Mouse (Mus musculus): ENCODE measurements around the gene Nmt1. TPM values are rescaled to one million over a fixed set of nuclear protein-coding genes. Genes with fewer than 3 reads are reported as not detected.

Nmt1 gene
- polyA plus RNA-seq, 1 experiment from 2014 or later, result 56.8 TPM

GRCm38 (mm10) chr11:103020713-103021335 lies 7.2 kb upstream of the Nmt1 start:
- H3K9ac ChIP-seq, result no peak overlapping the region
- H3K4me2 ChIP-seq, result no peak overlapping the region
- no peak overlapping the region for H3K4me3 ChIP-seq
- H3K36me3 ChIP-seq, result peaks cover 12% of the 10 kb centered on the region; the same call in 1 of the 2 replicates
- no peak for ATAC-seq (ENCODE audit: borderline replicate concordance, extremely low read depth, low FRiP score, low TSS enrichment)
- H3K4me1 ChIP-seq, result peaks cover 12% of the 10 kb centered on the region
- H3K27me3 ChIP-seq, result no peaks in the 10 kb centered on the region
- no peaks in the 10 kb centered on the region for H3K9me3 ChIP-seq
- H3K27ac ChIP-seq, result no peak overlapping the region
- 69% methylated on average over 3 of the region's 3 CpGs for WGBS

GRCm38 (mm10) chr11:103023974-103024373 lies 4.0 kb upstream of the Nmt1 start:
- WGBS, result 94% methylated on average over 3 of the region's 3 CpGs
- no peaks in the 10 kb centered on the region for H3K9me3 ChIP-seq

DNA sequence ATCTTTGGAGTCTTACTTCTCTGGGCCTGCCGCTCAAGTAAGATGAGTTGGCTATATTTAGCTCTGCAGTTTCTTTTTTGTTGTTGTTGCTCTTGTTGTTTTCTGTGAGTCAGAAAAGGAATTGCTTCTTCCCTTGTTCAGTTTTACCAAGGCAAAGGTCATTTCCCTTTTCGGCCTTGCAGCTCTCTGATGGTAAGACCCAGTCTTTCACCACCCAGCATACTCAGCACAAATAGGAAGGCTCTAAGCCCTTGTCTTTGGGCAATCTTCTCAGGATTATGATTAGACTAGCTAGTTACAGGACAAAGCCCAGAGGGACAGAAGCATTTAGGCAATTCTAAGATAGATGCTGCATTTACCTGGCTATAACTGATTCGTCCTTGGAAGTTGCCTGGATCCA lies 1.1 kb upstream of the Nmt1 start:
- peak overlapping the region; percentile 94 for H3K4me3 ChIP-seq
- WGBS, result 82% methylated on average over 3 of the region's 3 CpGs

More at GRCm38 (mm10) chr11:103023974-103024373, 4.0 kb upstream of the Nmt1 start:
- H3K9ac ChIP-seq, result no peak overlapping the region
- no peak overlapping the region for H3K4me2 ChIP-seq
- H3K4me1 ChIP-seq, result peaks cover 13% of the 10 kb centered on the region
- H3K36me3 ChIP-seq, result peaks cover 12% of the 10 kb centered on the region; the same call in 1 of the 2 replicates
- ATAC-seq (ENCODE audit: borderline replicate concordance, extremely low read depth, low FRiP score, low TSS enrichment), result no peak
- no peaks in the 10 kb centered on the region for H3K27me3 ChIP-seq
- no peak overlapping the region for H3K27ac ChIP-seq
- H3K4me3 ChIP-seq, result no peak overlapping the region

DNA sequence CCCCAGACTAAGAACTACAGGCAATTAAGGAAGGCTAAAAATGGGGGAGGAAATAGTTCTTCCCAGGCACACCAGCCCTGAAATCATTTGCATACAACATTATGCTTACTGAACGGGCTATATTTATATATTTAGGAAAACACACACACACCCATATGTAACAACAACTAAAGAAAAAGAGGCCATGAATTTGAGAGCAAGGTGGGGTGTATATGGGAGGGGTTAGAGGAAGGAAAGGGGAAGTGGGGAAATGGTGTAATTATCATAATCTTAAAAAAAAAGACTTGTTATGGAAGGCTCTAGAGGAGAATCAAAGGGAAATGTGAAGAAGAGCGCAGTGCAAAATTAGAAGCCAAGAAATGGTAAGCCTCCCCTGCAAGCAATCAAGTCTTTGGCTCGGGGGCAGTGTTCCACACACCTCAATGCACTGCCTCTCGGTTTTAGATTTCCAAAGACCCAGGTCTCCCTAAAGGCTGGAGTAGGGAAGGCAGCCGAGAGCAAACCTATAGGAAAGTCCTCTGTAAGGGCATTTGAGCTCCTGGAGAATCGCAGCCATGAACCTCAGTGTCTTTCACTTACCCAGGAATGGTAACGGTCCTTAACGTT lies 317 bp upstream of the Nmt1 start:
- WGBS, result 13% methylated on average over 8 of the region's 8 CpGs
- Histone ChIP-seq H3K27me3 (no peaks in the 10 kb centered on the region), H3K27ac (peak overlapping the region; percentile 69), H3K36me3 (peaks cover 7% of the 10 kb centered on the region; the same call in 1 of the 2 replicates), H3K9me3 (no peaks in the 10 kb centered on the region), H3K4me2 (peak overlapping the region; percentile 63), H3K9ac (peak overlapping the region; percentile 77), H3K4me3 (peak overlapping the region; percentile 94), H3K4me1 (peaks cover 34% of the 10 kb centered on the region)
- peak; percentile 21; the same call in 1 of the 2 replicates for ATAC-seq (ENCODE audit: borderline replicate concordance, extremely low read depth, low FRiP score, low TSS enrichment)

More for the DNA sequence above, 1.1 kb upstream of the Nmt1 start:
- Histone ChIP-seq H3K27me3 (no peaks in the 10 kb centered on the region), H3K9ac (peak overlapping the region; percentile 77; the same call in 1 of the 2 replicates), H3K36me3 (peaks cover 9% of the 10 kb centered on the region; the same call in 1 of the 2 replicates), H3K4me2 (peak overlapping the region; percentile 63), H3K27ac (no peak overlapping the region), H3K4me1 (peaks cover 34% of the 10 kb centered on the region), H3K9me3 (no peaks in the 10 kb centered on the region)
- ATAC-seq (ENCODE audit: borderline replicate concordance, extremely low read depth, low FRiP score, low TSS enrichment), result no peak

DNA sequence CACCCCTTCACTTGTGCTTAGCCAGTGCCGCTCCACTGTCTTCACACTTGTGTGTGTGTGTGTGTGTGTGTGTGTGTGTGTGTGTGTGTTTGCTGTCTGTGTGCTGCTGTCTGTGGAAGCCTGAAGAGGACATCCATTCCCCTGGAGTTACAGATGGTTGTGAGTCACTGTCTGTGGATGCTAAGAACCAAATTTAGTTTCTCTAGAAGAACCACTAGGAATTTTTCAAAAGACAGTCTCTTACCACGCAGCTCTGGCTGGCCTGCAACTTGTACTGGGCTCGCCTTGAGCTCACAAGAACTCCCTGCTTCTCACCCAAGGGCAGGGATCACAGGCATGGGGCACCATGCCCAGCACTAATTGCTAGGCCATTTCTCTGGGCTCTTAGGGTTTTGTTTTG lies 5.0 kb downstream of the Nmt1 start:
- no peaks in the 10 kb centered on the region for H3K9me3 ChIP-seq
- no peak for ATAC-seq (ENCODE audit: borderline replicate concordance, extremely low read depth, low FRiP score, low TSS enrichment)
- no peaks in the 10 kb centered on the region; the same call in 1 of the 2 replicates for H3K36me3 ChIP-seq
- no peaks in the 10 kb centered on the region for H3K27me3 ChIP-seq
- H3K4me3 ChIP-seq, result no peak overlapping the region
- WGBS, result 76% methylated on average over 3 of the region's 3 CpGs
- no peak overlapping the region for H3K27ac ChIP-seq
- peaks cover 23% of the 10 kb centered on the region for H3K4me1 ChIP-seq
- H3K4me2 ChIP-seq, result no peak overlapping the region
- H3K9ac ChIP-seq, result no peak overlapping the region

DNA sequence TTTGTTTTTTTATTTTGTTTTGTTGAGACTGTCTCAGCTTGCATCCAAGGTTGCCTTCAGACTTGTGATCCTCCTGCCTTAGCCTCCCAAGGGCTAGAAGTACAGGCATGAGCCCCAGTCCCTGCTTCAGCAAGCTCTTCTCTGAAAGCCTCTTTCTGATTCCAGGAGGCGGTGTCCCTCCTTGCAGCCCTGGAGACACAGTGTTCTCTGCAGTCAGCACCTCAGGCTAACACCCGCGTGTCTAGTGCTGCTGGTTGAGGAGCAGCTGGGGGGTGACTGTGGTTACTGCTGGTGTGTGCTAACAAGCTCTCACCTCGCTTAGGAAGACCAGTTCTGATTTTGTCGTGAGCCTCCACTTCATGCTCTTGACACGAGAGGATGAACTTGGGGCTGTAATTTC lies 7.0 kb downstream of the Nmt1 start:
- no peak overlapping the region for H3K4me2 ChIP-seq
- no peak overlapping the region for H3K27ac ChIP-seq
- peaks cover 2% of the 10 kb centered on the region; the same call in 1 of the 2 replicates for H3K36me3 ChIP-seq
- no peaks in the 10 kb centered on the region for H3K27me3 ChIP-seq
- H3K9me3 ChIP-seq, result no peaks in the 10 kb centered on the region
- H3K4me3 ChIP-seq, result no peak overlapping the region
- peaks cover 11% of the 10 kb centered on the region; the same call in 1 of the 2 replicates for H3K4me1 ChIP-seq
- ATAC-seq (ENCODE audit: borderline replicate concordance, extremely low read depth, low FRiP score, low TSS enrichment), result no peak
- no peak overlapping the region for H3K9ac ChIP-seq
- WGBS, result 74% methylated on average over 6 of the region's 6 CpGs

- no peak overlapping the region for H3K4me2 ChIP-seq
- 83% methylated on average over 8 of the region's 8 CpGs for WGBS
- no peak for ATAC-seq (ENCODE audit: borderline replicate concordance, extremely low read depth, low FRiP score, low TSS enrichment)
- peaks cover 2% of the 10 kb centered on the region; the same call in 1 of the 2 replicates for H3K36me3 ChIP-seq
- no peaks in the 10 kb centered on the region for H3K9me3 ChIP-seq
- no peak overlapping the region for H3K4me3 ChIP-seq
- H3K4me1 ChIP-seq, result no peaks in the 10 kb centered on the region
- no peak overlapping the region for H3K9ac ChIP-seq
- no peak overlapping the region for H3K27ac ChIP-seq
- no peaks in the 10 kb centered on the region for H3K27me3 ChIP-seq
Observed at GRCm38 (mm10) chr11:103036881-103037465, 9.0 kb downstream of the Nmt1 start.

DNA sequence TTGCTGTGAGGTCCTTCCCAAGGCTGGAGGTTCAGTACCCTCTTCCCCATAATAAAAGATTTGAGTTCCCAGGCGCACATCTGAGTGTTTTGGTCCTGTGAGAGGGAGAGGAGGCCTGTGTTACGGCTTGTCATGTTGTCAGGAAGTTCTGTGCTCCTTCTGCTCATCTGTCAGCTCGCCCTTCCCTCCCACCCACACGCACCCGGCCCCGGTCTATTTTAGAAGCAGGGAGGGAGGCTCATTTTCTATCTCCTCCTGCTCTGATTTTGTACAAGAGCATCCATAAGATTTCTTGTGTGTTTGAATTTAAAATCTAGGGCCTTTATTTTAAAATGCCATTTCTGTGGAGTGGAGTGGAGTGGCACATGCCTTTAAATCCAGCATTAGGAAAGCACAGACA lies 10.0 kb downstream of the Nmt1 start:
- Histone ChIP-seq H3K4me3 (no peak overlapping the region), H3K9me3 (no peaks in the 10 kb centered on the region), H3K27ac (no peak overlapping the region), H3K36me3 (peaks cover 5% of the 10 kb centered on the region; the same call in 1 of the 2 replicates), H3K9ac (no peak overlapping the region), H3K27me3 (no peaks in the 10 kb centered on the region), H3K4me2 (no peak overlapping the region), H3K4me1 (no peaks in the 10 kb centered on the region)
- no peak for ATAC-seq (ENCODE audit: borderline replicate concordance, extremely low read depth, low FRiP score, low TSS enrichment)
- WGBS, result 78% methylated on average over 6 of the region's 6 CpGs

- H3K27ac ChIP-seq, result no peak overlapping the region
- ATAC-seq (ENCODE audit: borderline replicate concordance, extremely low read depth, low FRiP score, low TSS enrichment), result no peak
- H3K4me1 ChIP-seq, result no peaks in the 10 kb centered on the region
- H3K4me2 ChIP-seq, result no peak overlapping the region
- H3K27me3 ChIP-seq, result no peaks in the 10 kb centered on the region
- WGBS, result 51% methylated on average over 4 of the region's 4 CpGs
- no peak overlapping the region for H3K9ac ChIP-seq
- H3K4me3 ChIP-seq, result no peak overlapping the region
- H3K9me3 ChIP-seq, result no peaks in the 10 kb centered on the region
- H3K36me3 ChIP-seq, result peaks cover 49% of the 10 kb centered on the region
Observed at GRCm38 (mm10) chr11:103042828-103043227, 14.8 kb downstream of the Nmt1 start.

GRCm38 (mm10) chr11:103043982-103044381 lies 16.0 kb downstream of the Nmt1 start:
- H3K9ac ChIP-seq, result no peak overlapping the region
- H3K9me3 ChIP-seq, result no peaks in the 10 kb centered on the region
- no peaks in the 10 kb centered on the region for H3K4me1 ChIP-seq
- WGBS, result 96% methylated on average over 3 of the region's 3 CpGs
- no peak overlapping the region for H3K4me3 ChIP-seq
- peaks cover 48% of the 10 kb centered on the region for H3K36me3 ChIP-seq
- H3K4me2 ChIP-seq, result no peak overlapping the region
- no peaks in the 10 kb centered on the region for H3K27me3 ChIP-seq
- no peak overlapping the region for H3K27ac ChIP-seq
- no peak for ATAC-seq (ENCODE audit: borderline replicate concordance, extremely low read depth, low FRiP score, low TSS enrichment)

DNA sequence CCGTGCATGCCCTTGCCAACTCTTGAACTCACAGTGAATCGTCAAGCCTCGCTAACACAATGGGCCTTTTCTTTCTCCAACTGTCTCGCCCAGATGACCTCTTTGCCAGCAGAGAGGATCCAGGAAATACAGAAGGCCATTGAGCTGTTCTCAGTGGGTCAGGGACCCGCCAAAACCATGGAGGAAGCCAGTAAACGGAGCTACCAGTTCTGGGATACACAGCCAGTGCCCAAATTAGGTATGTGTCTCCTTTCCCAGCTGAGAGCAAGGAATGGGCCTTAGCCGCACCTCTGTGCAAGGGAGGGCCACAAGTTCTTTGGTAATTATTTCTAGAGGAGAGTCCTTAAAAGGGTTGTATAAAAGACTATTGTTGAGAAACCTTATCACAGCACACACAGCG lies 18.3 kb downstream of the Nmt1 start:
- WGBS, result 64% methylated on average over 8 of the region's 8 CpGs
- Histone ChIP-seq H3K27me3 (no peaks in the 10 kb centered on the region), H3K36me3 (peaks cover 59% of the 10 kb centered on the region), H3K9me3 (no peaks in the 10 kb centered on the region), H3K4me1 (no peaks in the 10 kb centered on the region), H3K27ac (no peak overlapping the region), H3K4me2 (no peak overlapping the region), H3K4me3 (no peak overlapping the region), H3K9ac (no peak overlapping the region)
- ATAC-seq (ENCODE audit: borderline replicate concordance, extremely low read depth, low FRiP score, low TSS enrichment), result no peak

GRCm38 (mm10) chr11:103049611-103050010 lies 21.6 kb downstream of the Nmt1 start:
- Histone ChIP-seq H3K36me3 (peaks cover 57% of the 10 kb centered on the region), H3K27ac (no peak overlapping the region), H3K27me3 (no peaks in the 10 kb centered on the region), H3K4me2 (no peak overlapping the region), H3K4me3 (no peak overlapping the region), H3K9me3 (no peaks in the 10 kb centered on the region), H3K4me1 (no peaks in the 10 kb centered on the region), H3K9ac (no peak overlapping the region)
- WGBS, result 79% methylated on average over 5 of the region's 5 CpGs
- no peak for ATAC-seq (ENCODE audit: borderline replicate concordance, extremely low read depth, low FRiP score, low TSS enrichment)

Measured in lung, embryonic 15.5 days (tissue).